Mouse (Mus musculus) limb, embryonic 14.5 days (tissue): ENCODE data around the gene Wnt7b. TPM values are rescaled to one million over a fixed set of nuclear protein-coding genes. Genes with fewer than 3 reads are reported as not detected.

ENCODE experiments used
- ATAC-seq: fragments of 200-750 bp; cut with Nextera tagmentation; 2 replicates; pipeline ENCODE4 v1.8.0; 2017; ENCODE audit warnings: low read depth, moderate number of reproducible peaks, moderate TSS enrichment; ENCODE audit not compliant: low FRiP score
- DNase-seq: peaks from one replicate; pipeline ENCODE4 v3.0.0-alpha.2; 2015; ENCODE audit warnings: low spot score
- H3K27ac ChIP-seq: fragments of 300-500 bp; sonication (generic); replicated peaks from 2 replicates; pipeline ENCODE4 v1.5.1; 2014; ENCODE audit warnings: low read depth, mild to moderate bottlenecking, low read length, moderate library complexity, mixed read lengths
- H3K27me3 ChIP-seq: fragments of 300-500 bp; sonication (generic); 2 replicates; pipeline ENCODE4 v1.6.1; 2014; ENCODE audit warnings: low read length, mixed read lengths; ENCODE audit not compliant: control insufficient read depth, insufficient read depth
- H3K36me3 ChIP-seq: fragments of 300-500 bp; sonication (generic); 2 replicates; pipeline ENCODE4 v1.6.1; 2014; ENCODE audit warnings: mild to moderate bottlenecking, low read length, moderate library complexity, mixed read lengths; ENCODE audit not compliant: control insufficient read depth, insufficient read depth
- H3K4me1 ChIP-seq: fragments of 300-500 bp; sonication (generic); 2 replicates; pipeline ENCODE4 v1.6.1; 2014; ENCODE audit warnings: antibody characterized with exemption, low read length, mixed read lengths; ENCODE audit not compliant: control insufficient read depth, insufficient read depth
- H3K4me2 ChIP-seq: fragments of 300-500 bp; sonication (generic); replicated peaks from 2 replicates; pipeline ENCODE4 v1.6.1; 2014; ENCODE audit warnings: low read depth, mild to moderate bottlenecking, low read length, moderate library complexity; ENCODE audit not compliant: severe bottlenecking
- H3K4me3 ChIP-seq: fragments of 300-500 bp; sonication (generic); replicated peaks from 2 replicates; pipeline ENCODE4 v1.5.1; 2014; ENCODE audit warnings: low read length
- H3K9ac ChIP-seq: fragments of 300-500 bp; sonication (generic); 2 replicates; pipeline ENCODE4 v1.6.1; 2014; ENCODE audit warnings: mild to moderate bottlenecking, low read depth, low read length, moderate library complexity; ENCODE audit not compliant: severe bottlenecking
- H3K9me3 ChIP-seq: fragments of 300-500 bp; sonication (generic); 2 replicates; pipeline ENCODE4 v1.6.1; 2016; ENCODE audit warnings: low read length; ENCODE audit not compliant: control insufficient read depth
- POLR2A ChIP-seq: fragments of 200-500 bp; IDR thresholded peaks from 2 replicates; pipeline ENCODE4 v1.8.0; 2012; ENCODE audit warnings: inconsistent platforms, mild to moderate bottlenecking, moderate library complexity, borderline replicate concordance; ENCODE audit not compliant: insufficient read depth, insufficient read length; ENCODE audit errors: extremely low read depth
- WGBS: fragments of 180-500 bp; shearing (Covaris S2); extraction: QIAGEN DNeasy Blood & Tissue Kit; methylation state at CpG from one replicate; pipeline ENCODE4 v1.1.7; 2014; 5-methylcytosine and 5-hydroxymethylcytosine counted together
- polyA plus RNA-seq, 2 experiments: library from polyadenylated mRNA; depleted of rRNA in 1 of 2; stranded (reverse) in 1 of 2; unstranded in 1 of 2; fragments of >200 nt; fragmentation: Nextera tagmentation in 1 of 2; extraction: Ambion mirVana in 1 of 2; gene quantifications; 2 replicates each; pipeline versions ENCODE4 v1.2.1 to v1.2.3; 2012 to 2014

The Wnt7b gene
- polyA plus RNA-seq, 2 experiments = 22.4 to 40.0 TPM

DNA sequence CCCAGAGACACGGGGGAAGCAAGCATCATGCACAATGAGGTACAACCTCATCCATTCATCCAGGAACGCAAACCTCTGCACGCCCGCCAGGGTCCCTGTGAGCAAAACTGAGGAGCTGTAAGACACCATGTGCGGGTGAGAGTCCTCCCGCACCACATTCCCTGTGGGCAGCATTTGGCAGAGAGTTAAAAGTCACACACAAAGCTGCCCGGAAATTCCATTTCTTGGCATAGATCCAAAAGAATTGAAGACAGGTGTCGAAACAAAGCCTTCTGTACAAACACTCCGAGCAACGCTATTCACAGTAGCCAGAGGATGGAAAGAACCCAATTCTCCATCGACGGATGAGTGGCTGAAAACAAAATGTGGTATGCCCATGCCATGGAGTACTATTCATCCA is 20.3 kb downstream of the Wnt7b start:
- Histone ChIP-seq H3K27ac (no peak overlapping the region), H3K4me3 (no peak overlapping the region), H3K36me3 (no peaks in the 10 kb centered on the region), H3K4me2 (no peak overlapping the region), H3K9ac (no peak overlapping the region), H3K4me1 (0 out of 2 replicates have a peak, but pooled peaks cover 6% of the 10 kb centered on the region), H3K9me3 (peaks cover 4% of the 10 kb centered on the region; the same call in 1 of the 2 replicates), H3K27me3 (no peaks in the 10 kb centered on the region)
- no peak for TF ChIP-seq POLR2A
- ATAC-seq (no peak), DNase-seq (no peak)
- 72% methylated on average over 12 of the region's 12 CpGs for WGBS

DNA sequence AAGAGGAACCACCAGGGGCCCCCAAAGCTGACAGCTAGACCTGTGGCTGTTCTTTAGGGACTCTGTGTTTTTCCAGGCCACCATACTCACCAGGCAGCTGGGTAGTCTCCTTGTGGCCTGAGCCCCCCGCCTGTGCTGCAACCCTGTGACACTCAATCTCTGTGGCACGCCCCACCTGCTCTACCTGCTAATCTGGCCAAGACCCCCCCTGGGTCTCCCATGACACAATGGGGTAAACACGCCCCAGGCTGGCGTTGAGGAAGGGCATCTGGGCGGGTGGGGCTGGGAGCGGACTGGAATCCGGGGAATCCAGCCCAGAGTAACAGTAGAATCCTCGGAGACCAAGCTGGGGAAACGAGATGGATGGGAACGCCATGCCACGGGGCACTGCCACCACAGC is 21.4 kb downstream of the Wnt7b start:
- no peak for DNase-seq
- Histone ChIP-seq H3K9ac (no peak overlapping the region), H3K36me3 (no peaks in the 10 kb centered on the region), H3K4me2 (no peak overlapping the region), H3K9me3 (peaks cover 4% of the 10 kb centered on the region; the same call in 1 of the 2 replicates), H3K27me3 (no peaks in the 10 kb centered on the region), H3K27ac (no peak overlapping the region), H3K4me3 (no peak overlapping the region), H3K4me1 (0 out of 2 replicates have a peak, but pooled peaks cover 3% of the 10 kb centered on the region)
- WGBS = 78% methylated on average over 11 of the region's 11 CpGs
- TF ChIP-seq POLR2A = no peak
- no peak for ATAC-seq

DNA sequence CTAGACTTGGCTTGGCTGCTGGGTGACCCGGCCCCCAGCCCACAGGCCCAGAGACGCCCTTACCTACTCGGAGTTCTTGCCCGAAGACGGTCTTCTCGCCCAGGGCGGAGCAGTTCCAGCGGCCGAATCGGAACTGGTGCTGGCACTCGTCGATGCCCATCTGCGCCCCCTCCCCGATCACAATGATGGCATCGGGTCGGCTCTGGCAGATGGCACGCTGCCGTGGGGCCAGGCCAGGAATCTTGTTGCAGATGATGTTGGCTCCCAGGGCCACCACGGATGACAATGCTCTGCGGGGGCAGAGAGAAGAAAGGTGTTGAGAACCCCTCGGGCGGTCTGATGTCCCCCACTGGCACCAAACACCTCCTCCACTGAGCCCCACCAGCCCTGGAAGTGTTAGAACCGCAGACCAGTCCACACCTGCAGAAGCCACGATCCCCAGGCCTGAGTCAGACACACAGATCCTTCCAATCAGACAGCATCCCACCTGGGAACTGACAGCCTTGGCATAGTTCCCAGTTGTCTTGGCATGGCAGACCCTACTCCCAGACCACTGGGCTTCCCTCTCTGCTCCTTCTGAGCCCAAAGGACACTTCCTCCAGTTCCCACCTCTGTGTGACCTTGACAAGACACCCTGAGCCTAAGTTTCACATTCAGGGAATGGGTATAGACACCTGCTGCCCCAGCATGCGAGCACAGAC is 23.3 kb downstream of the Wnt7b start:
- no peak for TF ChIP-seq POLR2A
- H3K36me3 ChIP-seq = no peaks in the 10 kb centered on the region
- no peak overlapping the region for H3K4me3 ChIP-seq
- 92% methylated on average over 24 of the region's 25 CpGs for WGBS
- peaks cover 4% of the 10 kb centered on the region; the same call in 1 of the 2 replicates for H3K9me3 ChIP-seq
- H3K27me3 ChIP-seq = no peaks in the 10 kb centered on the region
- no peak overlapping the region for H3K4me2 ChIP-seq
- DNase-seq (no peak), ATAC-seq (no peak)
- no peaks in the 10 kb centered on the region for H3K4me1 ChIP-seq
- no peak overlapping the region for H3K27ac ChIP-seq
- H3K9ac ChIP-seq = no peak overlapping the region

DNA sequence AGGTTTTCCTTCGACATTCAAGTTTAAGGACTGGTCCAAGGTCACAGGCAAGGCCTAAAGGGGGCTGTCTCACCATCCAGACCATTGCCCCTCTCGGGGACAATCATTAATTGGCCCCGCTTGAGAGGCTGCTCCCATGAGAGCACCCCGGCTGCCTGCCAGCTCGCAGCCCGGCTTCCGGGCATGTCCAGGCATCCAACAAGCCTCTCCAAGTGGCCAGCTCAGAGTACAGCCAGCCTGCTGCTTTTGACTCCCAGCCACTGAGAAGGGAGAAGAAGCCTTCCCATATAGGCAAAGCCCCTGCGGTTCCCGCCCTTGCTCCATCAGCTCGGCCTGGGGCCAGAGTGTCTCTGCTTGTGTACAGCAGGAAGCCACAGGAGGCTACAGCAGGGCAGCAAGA is 26.5 kb downstream of the Wnt7b start:
- H3K9me3 ChIP-seq = no peaks in the 10 kb centered on the region
- no peaks in the 10 kb centered on the region for H3K36me3 ChIP-seq
- ATAC-seq (no peak), DNase-seq (no peak)
- H3K27me3 ChIP-seq = no peaks in the 10 kb centered on the region
- no peak overlapping the region for H3K27ac ChIP-seq
- H3K4me3 ChIP-seq = no peak overlapping the region
- no peaks in the 10 kb centered on the region for H3K4me1 ChIP-seq
- TF ChIP-seq POLR2A = no peak
- 64% methylated on average over 10 of the region's 10 CpGs for WGBS
- H3K4me2 ChIP-seq = no peak overlapping the region
- no peak overlapping the region for H3K9ac ChIP-seq

DNA sequence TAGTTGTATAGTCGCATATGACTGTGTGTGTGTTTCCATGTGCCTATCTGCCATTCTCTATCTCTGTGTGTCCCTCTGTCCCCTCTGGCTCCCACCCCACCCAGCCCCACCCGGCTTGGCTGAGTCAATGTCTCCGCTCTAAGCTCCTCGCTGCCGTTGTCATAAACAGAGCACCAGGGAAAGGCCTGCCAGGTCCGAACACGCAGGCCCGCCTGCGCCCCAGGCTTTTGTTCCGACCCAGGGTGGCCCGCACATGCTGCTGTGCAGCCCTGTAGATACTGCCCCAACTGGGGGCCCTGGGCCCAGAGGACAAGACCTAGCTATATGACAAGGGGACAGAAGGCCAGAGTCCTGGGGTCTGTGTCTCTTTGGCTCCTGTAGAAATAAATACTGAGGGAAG is 28.9 kb downstream of the Wnt7b start:
- Histone ChIP-seq H3K27me3 (no peaks in the 10 kb centered on the region), H3K9ac (no peak overlapping the region), H3K27ac (no peak overlapping the region), H3K4me3 (no peak overlapping the region), H3K9me3 (no peaks in the 10 kb centered on the region), H3K4me2 (no peak overlapping the region), H3K4me1 (no peaks in the 10 kb centered on the region), H3K36me3 (no peaks in the 10 kb centered on the region)
- WGBS = 87% methylated on average over 11 of the region's 11 CpGs
- no peak for TF ChIP-seq POLR2A
- ATAC-seq (no peak), DNase-seq (no peak)
